Comparison of ENCODE assay signal across 8 mouse cellular contexts in genomic region chr6:135150311-135150710, GRCm38 (mm10). TPM values are rescaled to one million over a fixed set of nuclear protein-coding genes. Genes with fewer than 3 reads are reported as not detected.
DNase-seq lines count a peak whose midpoint lies in the region; ATAC-seq and TF ChIP-seq lines count a peak whose summit lies in the region.

No protein-coding gene starts in this region.

- no peak overlapping the region for H3K4me3 ChIP-seq in heart, postnatal 0 days (ENCODE audit: low read depth, low read length)
- H3K4me3 ChIP-seq in spleen, adult 2 months (ENCODE audit: extremely low read depth, insufficient read depth, insufficient read length): no peak overlapping the region
- no peak overlapping the region for H3K4me3 ChIP-seq in midbrain, postnatal 0 days (ENCODE audit: low read depth, low read length)

- no peaks in the 10 kb centered on the region for H3K27me3 ChIP-seq in heart, postnatal 0 days (ENCODE audit: control insufficient read depth, insufficient read depth, low read length)
- no peaks in the 10 kb centered on the region for H3K27me3 ChIP-seq in spleen, adult 2 months (ENCODE audit: control insufficient read depth, insufficient read depth, low read length)
- H3K27me3 ChIP-seq in midbrain, postnatal 0 days (ENCODE audit: insufficient read depth, low read length): no peaks in the 10 kb centered on the region

- H3K36me3 ChIP-seq in heart, postnatal 0 days (replicated peaks; ENCODE audit: control insufficient read depth, insufficient read depth, low read length): 0 out of 2 replicates have a peak, but pooled peaks cover 4% of the 10 kb centered on the region
- H3K36me3 ChIP-seq in spleen, adult 2 months (ENCODE audit: control insufficient read depth, insufficient read depth, low read length): no peaks in the 10 kb centered on the region
- H3K36me3 ChIP-seq in midbrain, postnatal 0 days (ENCODE audit: insufficient read depth, low read length): no peaks in the 10 kb centered on the region

- no peaks in the 10 kb centered on the region for H3K4me1 ChIP-seq in heart, postnatal 0 days (ENCODE audit: control insufficient read depth, insufficient read depth)
- H3K4me1 ChIP-seq in spleen, adult 2 months (ENCODE audit: control insufficient read depth, insufficient read depth, insufficient read length): no peaks in the 10 kb centered on the region
- no peaks in the 10 kb centered on the region for H3K4me1 ChIP-seq in midbrain, postnatal 0 days (ENCODE audit: insufficient read depth, low read length)

- H3K9ac ChIP-seq in heart, postnatal 0 days (replicated peaks; ENCODE audit: low read depth, low read length): no peak overlapping the region
- no peak overlapping the region for H3K9ac ChIP-seq in midbrain, postnatal 0 days (replicated peaks; ENCODE audit: low read length, poor library complexity, severe bottlenecking)

- no peak for TF ChIP-seq POLR2A in spleen, adult 2 months (IDR thresholded peaks at IDR 0.05; ENCODE audit: low read depth, low read length)

- no peak for TF ChIP-seq EP300 in heart, postnatal 0 days (IDR thresholded peaks at IDR 0.05; ENCODE audit: low read depth)

- ATAC-seq in heart, postnatal 0 days (ENCODE audit: insufficient read depth, low read depth): no peak
- peak; percentile 63 to 88; a peak in 3 of 4 replicates for ATAC-seq in hematopoietic stem cell, adult 5-6 weeks (replicated peaks in 1 of 2; ENCODE audit: insufficient read depth in 1 of 2, low FRiP score in 2 of 2, low TSS enrichment in 1 of 2, low read depth in 1 of 2, poor library complexity in 2 of 2, severe bottlenecking in 2 of 2)
- no peak for ATAC-seq in midbrain, postnatal 0 days (ENCODE audit: low FRiP score)

- DNase-seq in heart, postnatal 0 days (ENCODE audit: low spot score): no peak
- no peak for DNase-seq in heart, postnatal 25 days (ENCODE audit: low spot score)
- no peak for DNase-seq in spleen, adult 2 months (ENCODE audit: low read depth in 1 of 2, low spot score in 2 of 2)
- DNase-seq in spleen, postnatal 14 days (ENCODE audit: low spot score in 2 of 2): no peak
- peak; percentile 46 for DNase-seq in midbrain, postnatal 0 days (ENCODE audit: low spot score)
- DNase-seq in cerebellum, adult 18-20 months: no peak
- no peak for DNase-seq in heart, adult 18-20 months

- 26% methylated on average over 5 of the region's 5 CpGs for WGBS in heart, postnatal 0 days
- 35% methylated on average over 5 of the region's 5 CpGs for WGBS in spleen, adult 2 months
- 33% methylated on average over 5 of the region's 5 CpGs for WGBS in midbrain, postnatal 0 days

- no peak overlapping the region for H3K4me2 ChIP-seq in heart, postnatal 0 days (ENCODE audit: low read depth, low read length)
- no peak overlapping the region for H3K4me2 ChIP-seq in midbrain, postnatal 0 days (ENCODE audit: low read depth, low read length, poor library complexity, severe bottlenecking)

- intact Hi-C loops in heart, postnatal 25 days (cut with DNase I): no loop called here

- no peaks in the 10 kb centered on the region for H3K9me3 ChIP-seq in heart, postnatal 0 days (replicated peaks; ENCODE audit: control insufficient read depth, low read length)
- H3K9me3 ChIP-seq in midbrain, postnatal 0 days (ENCODE audit: low read length): no peaks in the 10 kb centered on the region

- no peak overlapping the region for H3K27ac ChIP-seq in heart, postnatal 0 days (ENCODE audit: low read depth)
- H3K27ac ChIP-seq in spleen, adult 2 months (ENCODE audit: insufficient read depth, low read length): no peak overlapping the region
- H3K27ac ChIP-seq in midbrain, postnatal 0 days (ENCODE audit: low read depth, low read length): no peak overlapping the region

- peak; percentile 62 for TF ChIP-seq CTCF in heart, postnatal 0 days (IDR thresholded peaks at IDR 0.05; ENCODE audit: low read depth)
- TF ChIP-seq CTCF in spleen, adult 2 months (IDR thresholded peaks at IDR 0.05; ENCODE audit: extremely low read depth, insufficient read depth, insufficient read length, insufficient replicate concordance): peak; percentile 47; the same call in 1 of the 2 replicates
- TF ChIP-seq CTCF in midbrain, postnatal 0 days (IDR thresholded peaks at IDR 0.05): peak; percentile 65

RNA-seq across cellular contexts. Expression of gene Gprc5d, which starts 32.2 kb away (rescaled TPM):
- total RNA-seq in heart, postnatal 0 days (2014; rRNA removed; ENCODE audit: low replicate concordance): not detected in 2 replicates
- not detected in 2 replicates for polyA plus RNA-seq in heart, postnatal 0 days (2015; fragmentation: Nextera tagmentation; extraction: Ambion mirVana)
- total RNA-seq in heart, postnatal 25 days (2021): not detected
- polyA plus RNA-seq in spleen, adult 2 months (2012; rRNA removed): 0.09 and 0.25 TPM in 2 replicates
- total RNA-seq in hematopoietic stem cell, adult 5-6 weeks (2017): not detected in 2 replicates
- total RNA-seq in midbrain, postnatal 0 days (2014; rRNA removed): not detected in 2 replicates
- polyA plus RNA-seq in midbrain, postnatal 0 days (2015; fragmentation: Nextera tagmentation; extraction: Ambion mirVana): 0.27 TPM in 1 of 2 replicates, not detected in the other
- total RNA-seq in heart, adult 18-20 months (2021): not detected

RNA-seq across cellular contexts. Expression of gene Fam234b, which starts 47.5 kb away (rescaled TPM):
- 3.7 and 4.3 TPM in 2 replicates for total RNA-seq in heart, postnatal 0 days (2014; rRNA removed; ENCODE audit: low replicate concordance)
- 4.5 and 4.8 TPM in 2 replicates for polyA plus RNA-seq in heart, postnatal 0 days (2015; fragmentation: Nextera tagmentation; extraction: Ambion mirVana)
- 1 to 10 TPM; 6.5 to 6.7 TPM for total RNA-seq in heart, postnatal 25 days (2021)
- polyA plus RNA-seq in spleen, adult 2 months (2012; rRNA removed): 13.5 and 16.3 TPM in 2 replicates
- 14.1 and 15.5 TPM in 2 replicates for total RNA-seq in hematopoietic stem cell, adult 5-6 weeks (2017)
- 90.5 and 106 TPM in 2 replicates for total RNA-seq in midbrain, postnatal 0 days (2014; rRNA removed)
- 114 and 119 TPM in 2 replicates for polyA plus RNA-seq in midbrain, postnatal 0 days (2015; fragmentation: Nextera tagmentation; extraction: Ambion mirVana)
- total RNA-seq in heart, adult 18-20 months (2021): 1 to 10 TPM; 7.7 to 9.0 TPM

RNA-seq across cellular contexts. Expression of gene Hebp1, which starts 47.5 kb away (rescaled TPM):
- 8.8 and 35.5 TPM in 2 replicates for total RNA-seq in heart, postnatal 0 days (2014; rRNA removed; ENCODE audit: low replicate concordance)
- 10.9 and 11.0 TPM in 2 replicates for polyA plus RNA-seq in heart, postnatal 0 days (2015; fragmentation: Nextera tagmentation; extraction: Ambion mirVana)
- total RNA-seq in heart, postnatal 25 days (2021): 10 to 100 TPM; 40.0 to 43.4 TPM
- 52.5 and 53.8 TPM in 2 replicates for polyA plus RNA-seq in spleen, adult 2 months (2012; rRNA removed)
- total RNA-seq in hematopoietic stem cell, adult 5-6 weeks (2017): 19.4 and 54.6 TPM in 2 replicates
- total RNA-seq in midbrain, postnatal 0 days (2014; rRNA removed): 8.9 and 10.6 TPM in 2 replicates
- polyA plus RNA-seq in midbrain, postnatal 0 days (2015; fragmentation: Nextera tagmentation; extraction: Ambion mirVana): 8.7 and 9.2 TPM in 2 replicates
- total RNA-seq in heart, adult 18-20 months (2021): 10 to 100 TPM; 64.7 to 68.9 TPM

Comparison
In these comparisons a context has a peak if more than half of its experiments do, and no peak if none do; other contexts are left out.
1. ATAC-seq: peak in hematopoietic stem cell, adult 5-6 weeks (2 of 2); none in heart, postnatal 0 days (single experiment) and midbrain, postnatal 0 days (single experiment).
2. Peak in every context shown above with its lines, with median percentiles within 50 percentile points of each other: CTCF ChIP-seq.